Mouse (Mus musculus): Measurements from ENCODE around the gene Ptprd. TPM values are rescaled to one million over a fixed set of nuclear protein-coding genes. Genes with fewer than 3 reads are reported as not detected.
A peak's percentile ranks its signal among the peaks of the same experiment; 100 is the strongest.
"Not testable (repeated sequence)": the region's sequence is repeated elsewhere in the genome, so short reads cannot be mapped to it uniquely, and the experiment has no call there.

Gene Ptprd
- polyA plus RNA-seq, 1 experiment from 2014 or later: 14.9 TPM

GRCm38 (mm10) chr4:76056836-76057235, 2154.9 kb downstream of the Ptprd start:
- DNase-seq (ENCODE audit: low spot score): no peak
- no peak overlapping the region for H3K27ac ChIP-seq (ENCODE audit: low read length)
- no peak overlapping the region for H3K4me2 ChIP-seq (replicated peaks; ENCODE audit: low read depth, low read length)
- no peak overlapping the region for H3K4me3 ChIP-seq (ENCODE audit: low read depth, low read length)
- H3K36me3 ChIP-seq (ENCODE audit: insufficient read depth, low read length): no peaks in the 10 kb centered on the region
- ATAC-seq: no peak
- 85% methylated on average over 2 of the region's 2 CpGs for whole genome bisulfite sequencing
- no peaks in the 10 kb centered on the region for H3K4me1 ChIP-seq (ENCODE audit: insufficient read depth, low read depth, low read length)
- no peaks in the 10 kb centered on the region for H3K27me3 ChIP-seq (replicated peaks; ENCODE audit: insufficient read depth, low read length)
- no peak for TF ChIP-seq CTCF (IDR thresholded peaks at IDR 0.05)
- no peak overlapping the region for H3K9ac ChIP-seq (replicated peaks; ENCODE audit: low read depth)
- no peaks in the 10 kb centered on the region for H3K9me3 ChIP-seq (ENCODE audit: low read length)

DNA sequence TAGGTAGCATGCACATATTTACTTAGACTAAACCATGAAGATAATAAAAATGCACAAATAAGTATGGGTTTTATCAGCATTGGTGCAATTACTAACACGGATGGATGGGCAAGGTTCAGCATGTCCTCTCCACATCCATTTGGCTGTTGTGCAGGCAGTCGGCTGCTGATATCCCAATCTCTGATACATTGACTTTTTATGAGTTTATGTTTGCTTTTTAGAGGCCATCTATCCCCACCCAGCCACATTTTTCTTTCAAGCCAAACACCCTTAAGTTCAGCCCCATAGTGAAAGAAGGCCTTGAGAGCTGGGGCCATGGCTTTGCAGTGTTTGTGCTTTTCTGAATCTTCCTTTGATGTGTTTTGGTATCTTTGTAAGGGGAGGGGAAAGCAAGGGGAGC, 2166.1 kb downstream of the Ptprd start:
- WGBS: 38% methylated on average over 2 of the region's 2 CpGs
- H3K27me3 ChIP-seq (replicated peaks; ENCODE audit: insufficient read depth, low read length): no peaks in the 10 kb centered on the region
- no peak overlapping the region for H3K9ac ChIP-seq (replicated peaks; ENCODE audit: low read depth)
- no peak for ATAC-seq
- no peaks in the 10 kb centered on the region for H3K4me1 ChIP-seq (ENCODE audit: insufficient read depth, low read depth, low read length)
- H3K27ac ChIP-seq (ENCODE audit: low read length): no peak overlapping the region
- no peak for TF ChIP-seq EP300 (IDR thresholded peaks at IDR 0.05)
- no peak for TF ChIP-seq CTCF (IDR thresholded peaks at IDR 0.05)
- no peak for DNase-seq (ENCODE audit: low spot score)
- H3K36me3 ChIP-seq (ENCODE audit: insufficient read depth, low read length): no peaks in the 10 kb centered on the region
- H3K4me2 ChIP-seq (replicated peaks; ENCODE audit: low read depth, low read length): no peak overlapping the region
- H3K9me3 ChIP-seq (ENCODE audit: low read length): no peaks in the 10 kb centered on the region
- H3K4me3 ChIP-seq (ENCODE audit: low read depth, low read length): no peak overlapping the region

- no peaks in the 10 kb centered on the region for H3K9me3 ChIP-seq (ENCODE audit: low read length)
- H3K27ac ChIP-seq (ENCODE audit: low read length): no peak overlapping the region
- H3K4me2 ChIP-seq (replicated peaks; ENCODE audit: low read depth, low read length): no peak overlapping the region
- H3K4me1 ChIP-seq (ENCODE audit: insufficient read depth, low read depth, low read length): no peaks in the 10 kb centered on the region
- TF ChIP-seq CTCF (IDR thresholded peaks at IDR 0.05) (no peak), EP300 (IDR thresholded peaks at IDR 0.05) (no peak)
- ATAC-seq (no peak), DNase-seq (ENCODE audit: low spot score) (no peak)
- 43% methylated on average over 1 of the region's 1 CpGs for WGBS
- H3K36me3 ChIP-seq (ENCODE audit: insufficient read depth, low read length): no peaks in the 10 kb centered on the region
- no peaks in the 10 kb centered on the region for H3K27me3 ChIP-seq (replicated peaks; ENCODE audit: insufficient read depth, low read length)
- no peak overlapping the region for H3K4me3 ChIP-seq (ENCODE audit: low read depth, low read length)
- no peak overlapping the region for H3K9ac ChIP-seq (replicated peaks; ENCODE audit: low read depth)
Measured at GRCm38 (mm10) chr4:76044802-76045201, 2167.0 kb downstream of the Ptprd start.

DNA sequence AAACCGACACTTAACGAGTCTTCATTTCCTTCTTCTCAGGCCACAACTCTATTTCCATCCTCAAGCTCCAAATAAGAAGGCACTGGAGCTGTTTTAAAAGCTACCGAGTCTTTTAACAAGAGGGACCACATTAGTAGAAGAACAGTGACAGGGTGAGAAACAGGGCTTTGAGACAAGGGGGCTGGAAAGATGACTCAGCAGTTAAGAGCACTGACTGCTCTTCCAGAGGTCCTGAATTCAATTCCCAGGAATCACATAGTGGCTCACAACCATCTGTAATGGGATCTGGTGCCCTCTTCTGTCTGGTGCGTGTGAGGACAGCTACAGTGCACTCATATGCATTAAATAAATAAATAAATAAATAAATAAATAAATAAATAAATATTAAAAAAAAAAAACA, 2174.6 kb downstream of the Ptprd start:
- not testable (repeated sequence) for H3K4me1 ChIP-seq (ENCODE audit: insufficient read depth, low read depth, low read length); H3K27ac ChIP-seq (ENCODE audit: low read length); H3K36me3 ChIP-seq (ENCODE audit: insufficient read depth, low read length); H3K4me3 ChIP-seq (ENCODE audit: low read depth, low read length); H3K9ac ChIP-seq (replicated peaks; ENCODE audit: low read depth); H3K27me3 ChIP-seq (replicated peaks; ENCODE audit: insufficient read depth, low read length); ATAC-seq; H3K4me2 ChIP-seq (replicated peaks; ENCODE audit: low read depth, low read length); H3K9me3 ChIP-seq (ENCODE audit: low read length); DNase-seq (ENCODE audit: low spot score)
- 81% methylated on average over 4 of the region's 4 CpGs for WGBS
- 0 out of 2 replicates have a peak, but pooled peaks have one; percentile 6 for TF ChIP-seq CTCF (IDR thresholded peaks at IDR 0.05)

DNA sequence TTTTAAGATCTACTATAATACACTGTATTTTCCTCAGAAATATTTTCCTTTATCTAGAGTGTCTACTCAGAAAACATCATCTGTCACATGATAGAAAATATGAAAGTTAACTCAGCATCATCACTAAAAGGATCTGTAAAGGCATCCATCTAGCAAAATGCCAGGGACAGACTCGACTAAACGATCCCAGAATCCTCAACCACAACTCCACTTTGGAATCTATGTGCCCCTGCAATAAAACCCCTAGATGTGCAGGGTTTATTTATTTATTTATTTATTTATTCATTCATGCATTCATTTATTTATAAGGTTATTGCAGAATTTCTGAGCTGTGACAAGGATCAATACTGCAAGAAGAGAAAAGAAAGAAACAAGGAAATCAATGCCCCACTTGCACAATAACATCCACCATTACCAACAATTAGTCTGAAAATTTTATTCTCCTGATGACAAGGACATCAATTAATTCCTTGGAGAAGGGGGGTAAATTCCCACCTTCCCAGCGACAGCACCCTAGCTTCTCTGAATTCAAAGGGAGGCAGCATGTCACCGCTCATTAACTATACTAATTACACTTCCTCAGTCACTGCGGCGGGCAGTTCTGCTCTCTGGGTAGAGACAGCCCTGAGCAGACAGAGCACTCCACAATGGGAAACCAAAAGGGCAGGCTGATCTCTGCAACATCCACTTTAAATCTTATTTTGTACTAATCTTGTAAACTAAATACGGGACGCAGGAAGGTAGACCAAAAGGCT, 2186.0 kb downstream of the Ptprd start:
- no peak overlapping the region for H3K4me2 ChIP-seq (replicated peaks; ENCODE audit: low read depth, low read length)
- no peak overlapping the region for H3K27ac ChIP-seq (ENCODE audit: low read length)
- DNase-seq (ENCODE audit: low spot score) (no peak), ATAC-seq (no peak)
- H3K9ac ChIP-seq (replicated peaks; ENCODE audit: low read depth): no peak overlapping the region
- TF ChIP-seq EP300 (IDR thresholded peaks at IDR 0.05) (no peak), CTCF (IDR thresholded peaks at IDR 0.05) (no peak)
- 84% methylated on average over 8 of the region's 8 CpGs for WGBS
- H3K4me3 ChIP-seq (ENCODE audit: low read depth, low read length): no peak overlapping the region
- no peaks in the 10 kb centered on the region for H3K36me3 ChIP-seq (ENCODE audit: insufficient read depth, low read length)
- H3K27me3 ChIP-seq (replicated peaks; ENCODE audit: insufficient read depth, low read length): no peaks in the 10 kb centered on the region
- no peaks in the 10 kb centered on the region for H3K4me1 ChIP-seq (ENCODE audit: insufficient read depth, low read depth, low read length)
- H3K9me3 ChIP-seq (ENCODE audit: low read length): no peaks in the 10 kb centered on the region

GRCm38 (mm10) chr4:76024502-76024821, 2187.3 kb downstream of the Ptprd start:
- no peaks in the 10 kb centered on the region for H3K9me3 ChIP-seq (ENCODE audit: low read length)
- no peak overlapping the region for H3K4me3 ChIP-seq (ENCODE audit: low read depth, low read length)
- WGBS: 53% methylated on average over 3 of the region's 3 CpGs
- no peaks in the 10 kb centered on the region for H3K27me3 ChIP-seq (replicated peaks; ENCODE audit: insufficient read depth, low read length)
- peak; percentile 47 for ATAC-seq
- H3K27ac ChIP-seq (ENCODE audit: low read length): no peak overlapping the region
- TF ChIP-seq EP300 (IDR thresholded peaks at IDR 0.05) (no peak), CTCF (IDR thresholded peaks at IDR 0.05) (no peak)
- no peaks in the 10 kb centered on the region for H3K4me1 ChIP-seq (ENCODE audit: insufficient read depth, low read depth, low read length)
- DNase-seq (ENCODE audit: low spot score): peak; percentile 66
- H3K9ac ChIP-seq (replicated peaks; ENCODE audit: low read depth): no peak overlapping the region
- H3K36me3 ChIP-seq (ENCODE audit: insufficient read depth, low read length): no peaks in the 10 kb centered on the region
- no peak overlapping the region for H3K4me2 ChIP-seq (replicated peaks; ENCODE audit: low read depth, low read length)

Data from lung, postnatal 0 days (tissue).